Mouse (Mus musculus) heart, postnatal 0 days (tissue): ENCODE measurements around the gene 1700029I15Rik.

Source experiments
- CTCF ChIP-seq: IDR thresholded peaks from 2 replicates; pipeline ENCODE4 v1.5.1; 2016; ENCODE audit warnings: antibody characterized with exemption, control low read depth, low read depth
- EP300 ChIP-seq: IDR thresholded peaks from 2 replicates; pipeline ENCODE4 v1.6.1; 2016; ENCODE audit warnings: antibody characterized with exemption, low read depth

DNA sequence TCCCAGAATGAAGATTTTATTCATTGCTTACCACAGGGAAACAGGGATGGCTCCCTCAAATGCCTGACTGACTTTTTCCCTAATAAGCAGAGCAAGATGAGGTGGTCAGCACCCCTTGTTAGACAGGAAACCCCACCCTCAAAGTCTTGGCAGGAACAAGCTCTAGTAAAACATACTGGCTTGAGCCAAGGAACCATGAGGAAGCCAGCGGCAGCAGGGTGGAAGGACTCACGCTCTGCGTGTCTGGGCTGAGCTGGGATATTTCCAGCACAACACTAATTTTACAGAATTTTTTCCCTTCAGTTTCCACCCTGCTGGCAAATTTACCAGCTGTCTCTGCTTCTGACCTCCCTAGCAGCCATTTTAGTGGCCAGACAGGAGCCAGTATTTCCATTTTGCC, 44.1 kb downstream of the 1700029I15Rik start:
- TF ChIP-seq CTCF = no peak
- TF ChIP-seq EP300 = 0 out of 2 replicates have a peak, but pooled peaks have one; percentile 31
